Mouse (Mus musculus): ENCODE results near the gene Vps33a. TPM values are rescaled to one million over a fixed set of nuclear protein-coding genes. Genes with fewer than 3 reads are reported as not detected.

The Vps33a gene
- total RNA-seq, 1 experiment from 2014 or later = 28.9 TPM

DNA sequence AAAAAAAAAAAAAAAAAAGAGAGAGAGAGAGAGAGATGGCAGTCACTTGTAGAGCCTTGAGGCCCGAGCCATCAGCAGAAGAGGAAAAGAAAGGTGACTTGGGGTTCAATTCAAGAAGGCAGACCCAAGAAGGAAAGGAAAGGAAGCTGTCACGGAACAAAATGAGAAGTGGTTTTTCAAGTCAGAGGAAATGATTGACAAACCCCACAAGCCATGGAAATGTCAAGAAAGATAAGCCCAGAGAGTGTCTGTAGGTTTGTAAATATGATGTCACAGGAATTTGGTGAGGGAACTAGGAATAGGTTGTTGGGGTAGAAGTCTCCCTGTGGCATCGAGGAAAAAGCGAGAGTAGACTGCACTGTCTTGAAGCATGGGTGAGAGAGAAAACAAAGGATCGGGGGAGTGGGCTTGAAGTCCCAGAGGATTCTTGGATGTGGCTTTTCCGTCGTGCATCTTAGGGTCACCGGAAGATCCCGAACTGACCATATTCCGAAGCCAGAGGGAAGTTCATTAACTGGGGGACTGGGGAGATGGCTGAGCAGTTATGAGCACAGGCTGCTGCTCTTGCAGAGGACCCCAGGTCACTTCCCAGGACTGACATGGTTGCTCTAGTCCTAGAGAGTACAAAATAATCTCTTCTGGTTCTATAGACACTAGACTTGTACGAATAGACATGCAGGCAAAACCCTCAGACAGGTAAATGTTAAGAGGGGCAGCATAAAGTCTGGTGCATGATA is 85.0 kb downstream of the Vps33a start:
- no peak for ATAC-seq (ENCODE audit: extremely low read depth, insufficient number of reproducible peaks, low FRiP score, poor library complexity, severe bottlenecking)

Other genes starting within 250 kb of the Vps33a start
- gene Bcl7a, start 229.2 kb downstream of the Vps33a start, total RNA-seq (2017) = 26.6 and 28.3 TPM in 2 replicates
- gene Mlxip, start 178.2 kb downstream of the Vps33a start, total RNA-seq (2017) = 50.7 and 57.7 TPM in 2 replicates
- not detected in 2 replicates for gene Lrrc43, start 83.7 kb downstream of the Vps33a start, total RNA-seq (2017)
- gene Il31, start 83.5 kb downstream of the Vps33a start, total RNA-seq (2017) = not detected in 2 replicates
- gene B3gnt4, start 62.6 kb downstream of the Vps33a start, total RNA-seq (2017) = not detected in 2 replicates
- 34.1 and 41.3 TPM in 2 replicates for gene Diablo, start 48.9 kb downstream of the Vps33a start, total RNA-seq (2017)
- not detected in 2 replicates for gene Gm49027, start 47.5 kb downstream of the Vps33a start, total RNA-seq (2017)
- gene Clip1, start 111.6 kb upstream of the Vps33a start, total RNA-seq (2017) = 186 and 205 TPM in 2 replicates
- 78.0 and 87.7 TPM in 2 replicates for gene Zcchc8, start 148.1 kb upstream of the Vps33a start, total RNA-seq (2017)
- gene Rsrc2, start 176.4 kb upstream of the Vps33a start, total RNA-seq (2017) = 384 and 420 TPM in 2 replicates
- 0.12 TPM in 1 of 2 replicates, not detected in the other for gene Kntc1, start 176.7 kb upstream of the Vps33a start, total RNA-seq (2017)